Mouse (Mus musculus) ES-Bruce4 (cell line): ENCODE measurements around the gene Vsig8.

Source experiments
- CTCF ChIP-seq: IDR thresholded peaks from one replicate; pipeline ENCODE4 v1.8.1; 2011; ENCODE audit warnings: low read depth, low read length
- EP300 ChIP-seq: IDR thresholded peaks from 2 replicates; pipeline ENCODE4 v1.6.1; 2011; ENCODE audit warnings: low read depth, low read length; ENCODE audit not compliant: insufficient read depth
- POLR2A ChIP-seq: IDR thresholded peaks from one replicate; pipeline ENCODE4 v1.8.1; 2011; ENCODE audit warnings: low read length; ENCODE audit not compliant: insufficient read depth

- TF ChIP-seq CTCF (no peak), EP300 (no peak), POLR2A (no peak)
Measured at GRCm38 (mm10) chr1:172585612-172586567, 30.2 kb downstream of the Vsig8 start.
